Mouse (Mus musculus) gastrocnemius, postnatal 14 days (tissue): ENCODE data around the gene Dctn1. TPM values are rescaled to one million over a fixed set of nuclear protein-coding genes. Genes with fewer than 3 reads are reported as not detected.
"Not testable (repeated sequence)": the region's sequence is repeated elsewhere in the genome, so short reads cannot be mapped to it uniquely, and the experiment has no call there.

Experiments
- DNase-seq: peaks from one replicate; pipeline ENCODE4 v3.0.0; 2021; ENCODE audit warnings: mixed read lengths
- intact Hi-C: fragments of 180-260 bp; cut with DNase I; formaldehyde crosslinking; loops from one replicate; pipeline ENCODE4 v1.15.1; 2025; ENCODE audit warnings: low total_unique reads
- total RNA-seq, 2 experiments: library from RNA; stranded (reverse); gene quantifications; 2 replicates each; pipeline ENCODE4 v1.2.3; 2021

Dctn1 gene
- total RNA-seq, 2 experiments from 2014 or later: 116 to 120 TPM

DNA sequence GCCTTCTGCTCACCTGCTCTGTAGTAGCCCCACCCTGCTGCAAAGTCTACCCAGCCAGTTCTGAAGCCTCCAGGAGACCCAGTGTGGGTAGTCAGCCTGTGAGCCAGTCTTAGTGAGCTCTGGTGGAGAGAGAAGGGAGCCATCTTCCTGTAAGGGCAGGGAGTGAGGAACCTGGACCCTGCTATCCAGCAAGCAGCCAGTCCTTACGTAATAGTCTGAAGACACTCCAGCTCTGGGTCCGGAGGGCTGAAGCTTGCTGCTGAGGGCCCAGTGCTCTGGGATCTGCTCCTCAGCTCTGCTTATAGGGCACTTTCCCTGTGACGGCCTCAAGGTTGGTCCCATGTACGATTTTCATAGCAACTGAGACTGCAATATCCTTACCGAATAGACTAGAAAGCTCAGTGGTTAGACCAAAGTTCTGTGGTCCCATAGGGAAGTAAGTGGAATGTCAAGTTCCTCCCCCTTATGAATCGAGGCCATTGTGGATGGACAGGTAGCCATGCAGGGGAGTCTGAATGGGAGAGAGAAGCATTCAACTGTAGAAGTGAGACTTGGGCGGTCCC, 30.7 kb upstream of the Dctn1 start, which contains the start of gene Rtkn:
Gene Rtkn (plus strand): TSS at position 513 of the 563 bp plus-strand sequence.
- DNase-seq: no peak
- intact Hi-C loops: no loop called here

DNA sequence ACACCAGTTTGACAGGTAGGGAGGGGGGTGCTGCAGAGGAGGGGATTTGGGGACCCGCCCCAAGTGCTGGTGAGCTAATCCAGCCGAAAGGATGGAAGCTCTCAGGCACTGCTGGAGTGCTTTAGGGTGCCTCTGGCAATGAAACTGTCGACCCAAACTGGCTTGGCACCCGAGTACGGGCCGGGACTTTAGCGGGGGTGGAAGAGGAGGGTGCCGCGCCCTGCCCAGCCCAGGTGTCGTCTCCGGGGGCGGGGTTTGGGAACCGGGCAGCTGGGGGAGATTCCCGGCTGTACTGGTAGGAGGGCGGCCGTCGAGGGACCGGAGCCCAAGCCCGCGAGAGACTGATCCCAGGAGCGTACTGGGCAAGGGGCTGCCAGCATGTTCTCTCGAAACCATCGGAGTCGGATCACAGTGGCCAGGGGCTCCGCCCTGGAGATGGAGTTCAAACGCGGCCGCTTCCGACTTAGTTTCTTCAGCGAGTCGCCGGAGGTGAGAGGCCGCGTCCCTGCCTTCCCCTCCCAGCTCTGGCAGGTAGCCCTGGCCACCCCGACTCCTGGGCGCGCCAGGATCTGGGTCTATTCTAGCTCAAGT, 30.1 kb upstream of the Dctn1 start:
- intact Hi-C loops: no loop called here
- peak; percentile 71 for DNase-seq

- no peak for DNase-seq
- intact Hi-C loops: no loop called here
These were observed 29.3 kb upstream of the Dctn1 start for GRCm38 (mm10) chr6:83136291-83136880.

DNA sequence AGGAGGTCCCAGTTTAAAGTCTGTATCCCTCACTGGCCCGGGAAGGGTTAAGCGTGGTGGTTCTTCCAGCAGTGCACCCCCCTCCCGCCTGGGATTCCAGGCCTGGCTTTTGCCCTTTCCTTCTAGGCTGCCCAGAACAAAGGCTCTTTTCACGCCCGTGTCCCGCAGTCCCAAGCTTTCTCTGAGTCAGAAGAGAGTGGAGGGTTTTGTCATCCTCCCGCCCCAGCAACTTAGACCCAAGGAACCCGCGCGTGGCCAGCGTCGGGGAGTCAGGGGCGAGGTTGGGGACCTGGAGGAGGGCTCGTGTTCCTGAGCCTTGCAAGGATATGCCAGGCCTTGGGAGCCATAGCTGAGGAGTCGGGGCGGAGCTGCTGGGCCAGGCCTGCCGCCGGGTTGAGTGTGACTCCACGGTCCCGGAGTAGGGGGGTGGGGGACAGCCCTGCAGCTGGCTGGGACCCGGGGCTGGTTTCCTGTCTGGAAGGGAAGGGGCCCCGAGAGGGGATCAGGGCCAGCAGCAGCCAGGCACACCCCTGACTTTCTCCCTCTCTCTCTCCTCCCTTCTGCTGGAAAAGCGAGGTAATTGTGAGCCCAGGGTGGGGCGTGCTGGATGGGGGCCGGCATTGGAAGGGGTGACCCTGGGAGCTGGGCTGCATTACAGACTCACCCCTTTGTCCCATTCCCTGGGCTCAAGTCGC, 28.7 kb upstream of the Dctn1 start:
- peak; percentile 89 for DNase-seq
- intact Hi-C loops: no loop called here

- DNase-seq: peak; percentile 96
- intact Hi-C loops: no loop called here
These were observed 28.2 kb upstream of the Dctn1 start for GRCm38 (mm10) chr6:83137576-83137950.

DNA sequence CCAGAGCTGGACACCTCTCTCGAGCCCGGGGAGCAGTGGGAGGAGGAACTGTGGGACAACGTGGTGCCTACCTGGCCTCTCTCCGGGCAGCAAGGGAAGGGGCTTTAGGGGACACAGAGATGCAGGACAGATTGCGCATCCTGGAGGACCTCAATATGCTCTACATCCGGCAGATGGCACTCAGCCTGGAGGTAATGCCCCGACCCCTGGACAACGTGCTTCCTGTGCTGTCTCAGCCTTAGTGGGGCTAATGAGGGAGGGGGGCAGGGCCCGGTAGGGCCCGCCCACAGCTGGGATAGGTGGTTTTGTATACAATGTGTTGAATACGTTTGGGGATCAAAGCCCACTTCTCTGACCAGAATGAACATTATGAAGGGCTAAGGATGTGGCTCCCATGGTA, 27.7 kb upstream of the Dctn1 start:
- intact Hi-C loops: no loop called here
- no peak for DNase-seq

- intact Hi-C loops: no loop called here
- no peak for DNase-seq
These were observed 25.7 kb upstream of the Dctn1 start for GRCm38 (mm10) chr6:83140044-83140443.

- DNase-seq: peak; percentile 31
- intact Hi-C loops: no loop called here
These were observed 24.1 kb upstream of the Dctn1 start for GRCm38 (mm10) chr6:83141636-83142035.

DNA sequence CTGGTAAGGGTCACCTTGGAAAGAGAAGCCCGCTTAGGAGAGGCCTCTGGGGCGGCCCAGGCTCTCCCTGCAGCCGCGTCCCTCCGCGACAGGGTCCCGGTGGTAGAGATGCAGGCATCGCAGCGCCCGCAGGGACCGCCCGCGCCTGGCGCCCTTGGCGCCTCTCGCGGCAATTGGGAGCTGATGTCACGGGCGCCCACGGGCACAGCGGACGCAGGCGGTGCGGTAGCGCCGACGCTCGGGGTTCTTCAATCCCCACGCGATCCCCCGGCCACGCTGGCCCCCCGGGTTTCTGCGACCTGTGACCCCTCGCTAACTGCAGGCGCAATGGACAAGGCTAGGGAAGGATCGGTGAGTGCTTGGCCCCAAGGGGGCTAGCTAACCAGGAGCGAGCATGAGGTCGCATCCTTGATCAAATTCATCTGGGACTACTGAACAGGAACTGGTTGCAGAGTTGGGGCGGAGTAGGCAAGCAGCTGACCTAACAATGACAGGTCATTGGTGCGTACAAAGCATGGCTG, 23.4 kb upstream of the Dctn1 start:
- DNase-seq: no peak
- intact Hi-C loops: no loop called here

DNA sequence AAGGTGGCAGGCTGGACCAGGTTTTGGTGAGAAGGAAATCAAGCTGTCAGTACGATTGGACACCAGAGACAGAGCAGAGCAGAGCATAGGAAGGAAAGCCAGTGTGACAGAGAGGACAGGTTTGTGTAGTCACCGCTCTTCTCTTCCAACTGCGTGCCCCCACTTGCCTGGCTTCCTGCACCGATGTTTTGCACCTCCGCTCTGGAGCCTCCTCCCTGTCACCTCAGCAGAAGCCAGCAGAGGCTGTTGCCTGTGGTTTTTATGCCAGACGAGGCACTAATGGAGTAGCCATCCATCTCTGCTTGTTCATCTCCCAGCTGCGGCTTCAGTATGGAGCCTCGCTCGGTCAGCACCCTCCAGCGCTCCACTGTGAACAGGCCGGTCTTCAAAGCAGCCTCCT, 22.8 kb upstream of the Dctn1 start:
- intact Hi-C loops: no loop called here
- no peak for DNase-seq

- intact Hi-C loops: no loop called here
These were observed 20.5 kb upstream of the Dctn1 start for GRCm38 (mm10) chr6:83145209-83145608.

GRCm38 (mm10) chr6:83145805-83146204, 19.9 kb upstream of the Dctn1 start:
- intact Hi-C loops: no loop called here
- DNase-seq: no peak

More at GRCm38 (mm10) chr6:83145209-83145608, 20.5 kb upstream of the Dctn1 start:
- DNase-seq: no peak

DNA sequence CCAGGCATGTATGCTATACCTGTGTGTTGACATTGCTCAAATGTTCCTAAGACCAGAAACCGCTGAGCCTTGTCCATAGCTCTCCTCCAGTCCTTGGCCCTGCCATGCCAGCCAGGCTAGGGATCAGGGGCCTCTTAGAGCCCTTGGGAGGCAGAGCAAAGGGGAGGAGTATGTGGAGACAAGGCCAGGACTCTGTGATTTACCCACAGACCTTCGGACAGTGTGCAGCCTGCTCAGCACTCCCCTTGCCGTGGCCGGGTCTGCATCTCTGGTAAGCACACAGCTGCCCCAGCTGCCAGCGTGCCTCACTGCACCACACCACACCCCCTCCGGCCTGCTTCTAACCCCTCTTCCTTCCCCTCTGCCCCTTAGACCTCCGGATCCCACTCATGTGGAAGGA, 18.4 kb upstream of the Dctn1 start:
- DNase-seq: no peak
- intact Hi-C loops: no loop called here

- intact Hi-C loops: no loop called here
- DNase-seq: no peak
These were observed 14.0 kb upstream of the Dctn1 start for GRCm38 (mm10) chr6:83151721-83152120.

GRCm38 (mm10) chr6:83153038-83153437, 12.7 kb upstream of the Dctn1 start:
- intact Hi-C loops: no loop called here
- DNase-seq: no peak

GRCm38 (mm10) chr6:83153485-83153884, 12.2 kb upstream of the Dctn1 start:
- intact Hi-C loops: no loop called here
- no peak for DNase-seq

DNA sequence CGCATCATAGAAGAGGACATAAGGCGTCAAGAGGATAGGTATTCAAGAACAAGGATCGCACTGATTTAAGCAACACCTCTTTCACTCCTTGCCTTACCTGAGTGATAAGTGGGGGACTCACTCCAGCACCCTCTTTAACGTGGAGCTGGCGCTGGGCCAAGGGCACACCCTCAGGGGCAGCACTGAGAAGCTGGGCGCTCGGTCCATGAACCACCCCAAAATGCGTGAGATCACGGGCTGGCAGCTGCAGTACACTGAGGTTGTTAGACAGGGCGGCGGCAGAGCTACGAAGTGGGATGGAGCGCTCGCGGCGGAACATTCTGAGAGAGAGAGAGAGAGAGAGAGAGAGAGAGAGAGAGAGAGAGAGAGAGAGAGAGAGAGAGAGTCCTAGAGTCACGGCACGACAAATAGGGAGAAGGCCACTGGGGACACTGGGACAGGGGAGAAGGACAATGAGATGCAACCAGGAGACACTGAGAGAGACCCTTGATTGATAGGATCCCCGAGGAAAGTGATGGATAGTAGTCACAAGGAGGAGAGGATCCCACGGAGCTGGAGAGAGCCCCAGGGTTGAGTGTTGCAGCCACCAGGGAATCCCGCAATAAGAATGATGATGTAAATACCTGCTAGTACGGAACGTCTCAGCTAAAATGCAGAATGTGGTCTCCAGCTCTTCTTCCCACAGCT, 10.0 kb upstream of the Dctn1 start:
- intact Hi-C loops: no loop called here
- DNase-seq: no peak

- DNase-seq: peak; percentile 54
- intact Hi-C loops: no loop called here
These were observed 9.4 kb upstream of the Dctn1 start, which contains the start of the genes Wdr54 and 1700003E16Rik for GRCm38 (mm10) chr6:83156259-83156684. Gene Wdr54, minus strand, starts transcription at chr6:83156397. Gene 1700003E16Rik, plus strand, starts transcription at chr6:83156404.

DNA sequence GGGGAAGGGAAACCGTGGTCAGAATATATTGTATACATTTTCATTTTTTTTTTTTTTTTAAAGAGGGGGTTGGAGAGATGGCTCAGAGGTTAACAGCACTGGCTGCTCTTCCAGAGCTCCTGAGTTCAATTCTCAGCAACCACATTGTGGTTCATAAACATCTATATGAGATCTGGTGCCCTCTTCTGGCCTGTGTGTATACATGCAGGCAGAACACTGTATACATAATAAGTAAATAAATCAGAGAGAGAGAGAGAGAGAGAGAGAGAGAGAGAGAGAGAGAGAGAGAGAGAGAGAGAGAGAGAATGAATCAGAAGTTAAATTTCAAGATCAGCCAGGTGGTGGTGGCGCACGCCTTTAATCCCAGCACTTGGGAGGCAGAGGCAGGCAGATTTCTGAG, 6.3 kb upstream of the Dctn1 start:
- intact Hi-C loops, DNase-seq: not testable (repeated sequence)

GRCm38 (mm10) chr6:83161442-83161841, 4.3 kb upstream of the Dctn1 start:
- intact Hi-C loops: loop anchor here (5.0 kb wide), 1 partner anchor 44 kb away; the partner anchor contains the start of gene Mogs
- DNase-seq: no peak
